8 mouse cellular contexts compared by ENCODE assay signal in genomic region chr16:49854194-49854593, GRCm38 (mm10). TPM values are rescaled to one million over a fixed set of nuclear protein-coding genes. Genes with fewer than 3 reads are reported as not detected.
DNase-seq lines count a peak whose midpoint lies in the region; ATAC-seq lines count a peak whose summit lies in the region.

No protein-coding gene starts in this region.

- intact Hi-C loops in left cerebral cortex, postnatal 4 days (cut with DNase I), result loop anchor here (10.0 kb wide), 2 partner anchors 219 to 349 kb away; no protein-coding TSS in a partner anchor

- DNase-seq in CD4-positive helper T cell, adult 2 months (ENCODE audit: low read depth, low spot score), result peak; percentile 87
- no peak for DNase-seq in cerebellum, adult 11 months
- DNase-seq in left cerebral cortex, postnatal 4 days, result no peak
- DNase-seq in gastrocnemius, postnatal 4 days (ENCODE audit: low spot score in 2 of 2), result no peak

- H3K27me3 ChIP-seq in forebrain, embryonic 12.5 days, result no peaks in the 10 kb centered on the region
- H3K27me3 ChIP-seq in forebrain, embryonic 16.5 days (replicated peaks; ENCODE audit: control insufficient read depth, insufficient read depth, low read length), result no peaks in the 10 kb centered on the region
- no peaks in the 10 kb centered on the region for H3K27me3 ChIP-seq in hindbrain, embryonic 15.5 days
- H3K27me3 ChIP-seq in midbrain, embryonic 15.5 days (replicated peaks), result no peaks in the 10 kb centered on the region

- H3K36me3 ChIP-seq in forebrain, embryonic 12.5 days (replicated peaks), result no peaks in the 10 kb centered on the region
- no peaks in the 10 kb centered on the region for H3K36me3 ChIP-seq in forebrain, embryonic 16.5 days (ENCODE audit: control insufficient read depth, insufficient read depth)
- no peaks in the 10 kb centered on the region for H3K36me3 ChIP-seq in hindbrain, embryonic 15.5 days
- H3K36me3 ChIP-seq in midbrain, embryonic 15.5 days (replicated peaks), result no peaks in the 10 kb centered on the region

- 93% methylated on average over 6 of the region's 6 CpGs for WGBS in forebrain, embryonic 12.5 days
- WGBS in forebrain, embryonic 16.5 days, result 89% methylated on average over 6 of the region's 6 CpGs
- 94% methylated on average over 6 of the region's 6 CpGs for WGBS in hindbrain, embryonic 15.5 days
- WGBS in midbrain, embryonic 15.5 days, result 94% methylated on average over 6 of the region's 6 CpGs

- no peak overlapping the region for H3K9ac ChIP-seq in forebrain, embryonic 12.5 days
- no peak overlapping the region for H3K9ac ChIP-seq in forebrain, embryonic 16.5 days (replicated peaks; ENCODE audit: low read depth, low read length)
- no peak overlapping the region for H3K9ac ChIP-seq in hindbrain, embryonic 15.5 days
- no peak overlapping the region for H3K9ac ChIP-seq in midbrain, embryonic 15.5 days

- no peak overlapping the region for H3K27ac ChIP-seq in forebrain, embryonic 12.5 days
- H3K27ac ChIP-seq in forebrain, embryonic 16.5 days (ENCODE audit: low read length), result no peak overlapping the region
- no peak overlapping the region for H3K27ac ChIP-seq in hindbrain, embryonic 15.5 days (replicated peaks)
- H3K27ac ChIP-seq in midbrain, embryonic 15.5 days, result no peak overlapping the region

- H3K4me1 ChIP-seq in forebrain, embryonic 12.5 days, result peaks cover 22% of the 10 kb centered on the region
- H3K4me1 ChIP-seq in forebrain, embryonic 16.5 days (replicated peaks; ENCODE audit: control insufficient read depth, insufficient read depth, low read length), result peaks cover 17% of the 10 kb centered on the region
- peaks cover 24% of the 10 kb centered on the region; the same call in 1 of the 2 replicates for H3K4me1 ChIP-seq in hindbrain, embryonic 15.5 days (replicated peaks)
- peaks cover 8% of the 10 kb centered on the region; the same call in 1 of the 2 replicates for H3K4me1 ChIP-seq in midbrain, embryonic 15.5 days

- H3K9me3 ChIP-seq in forebrain, embryonic 12.5 days, result no peaks in the 10 kb centered on the region
- no peaks in the 10 kb centered on the region for H3K9me3 ChIP-seq in forebrain, embryonic 16.5 days (ENCODE audit: control insufficient read depth, low read length)
- no peaks in the 10 kb centered on the region for H3K9me3 ChIP-seq in hindbrain, embryonic 15.5 days
- H3K9me3 ChIP-seq in midbrain, embryonic 15.5 days, result no peaks in the 10 kb centered on the region

- peak overlapping the region; percentile 68; the same call in 1 of the 2 replicates for H3K4me2 ChIP-seq in forebrain, embryonic 12.5 days
- H3K4me2 ChIP-seq in forebrain, embryonic 16.5 days (ENCODE audit: low read length), result no peak overlapping the region
- peak overlapping the region; percentile 65; the same call in 1 of the 2 replicates for H3K4me2 ChIP-seq in hindbrain, embryonic 15.5 days
- H3K4me2 ChIP-seq in midbrain, embryonic 15.5 days, result peak overlapping the region; percentile 57; the same call in 1 of the 2 replicates

- no peak for ATAC-seq in forebrain, embryonic 12.5 days (ENCODE audit: low FRiP score)
- ATAC-seq in forebrain, embryonic 16.5 days, result no peak
- no peak for ATAC-seq in hindbrain, embryonic 15.5 days (ENCODE audit: low FRiP score, low read depth)
- ATAC-seq in midbrain, embryonic 15.5 days (replicated peaks), result no peak

- H3K4me3 ChIP-seq in forebrain, embryonic 12.5 days (replicated peaks), result no peak overlapping the region
- no peak overlapping the region for H3K4me3 ChIP-seq in forebrain, embryonic 16.5 days (replicated peaks; ENCODE audit: low read length)
- peak overlapping the region; percentile 81; the same call in 1 of the 2 replicates for H3K4me3 ChIP-seq in hindbrain, embryonic 15.5 days
- H3K4me3 ChIP-seq in midbrain, embryonic 15.5 days, result no peak overlapping the region

RNA-seq across cellular contexts. Expression of gene Cd47, which starts 53.9 kb away (rescaled TPM):
- 61.0 and 61.4 TPM in 2 replicates for polyA plus RNA-seq in forebrain, embryonic 12.5 days (2016; fragmentation: Nextera tagmentation; extraction: Ambion mirVana)
- 125 and 131 TPM in 2 replicates for polyA plus RNA-seq in forebrain, embryonic 16.5 days (2015; fragmentation: Nextera tagmentation; extraction: Ambion mirVana)
- 150 and 170 TPM in 2 replicates for polyA plus RNA-seq in hindbrain, embryonic 15.5 days (2015; fragmentation: Nextera tagmentation; extraction: Ambion mirVana)
- 131 and 134 TPM in 2 replicates for polyA plus RNA-seq in midbrain, embryonic 15.5 days (2015; fragmentation: Nextera tagmentation; extraction: Ambion mirVana)
- 100 to 1,000 TPM; 214 to 231 TPM for total RNA-seq in left cerebral cortex, postnatal 4 days (2021)
- total RNA-seq in gastrocnemius, postnatal 4 days (2021), result 10 to 100 TPM; 53.2 to 55.3 TPM
